ENCODE assay signal across 7 mouse cellular contexts in genomic region chr13:59674761-59675150, GRCm38 (mm10). TPM values are rescaled to one million over a fixed set of nuclear protein-coding genes. Genes with fewer than 3 reads are reported as not detected.
A peak's percentile ranks its signal among the peaks of the same experiment; 100 is the strongest.
DNase-seq lines count a peak whose midpoint lies in the region; ATAC-seq and TF ChIP-seq lines count a peak whose summit lies in the region.

No protein-coding gene starts in this region.

- no peak for TF ChIP-seq CTCF in C2C12 (IDR thresholded peaks at IDR 0.05; ENCODE audit: control insufficient read depth, insufficient read depth, insufficient read length)

- no peaks in the 10 kb centered on the region for H3K79me2 ChIP-seq in C2C12 (ENCODE audit: control insufficient read depth, insufficient read depth)

- H3K4me3 ChIP-seq in C2C12 (ENCODE audit: insufficient read depth, poor library complexity, severe bottlenecking) = peak overlapping the region; percentile 45
- H3K4me3 ChIP-seq in hindbrain, embryonic 12.5 days = peak overlapping the region; percentile 79
- peak overlapping the region; percentile 85 for H3K4me3 ChIP-seq in liver, embryonic 15.5 days (replicated peaks)
- H3K4me3 ChIP-seq in stomach, embryonic 15.5 days (replicated peaks) = peak overlapping the region; percentile 78

- H3K9me3 ChIP-seq in hindbrain, embryonic 12.5 days (replicated peaks) = no peaks in the 10 kb centered on the region
- no peaks in the 10 kb centered on the region for H3K9me3 ChIP-seq in liver, embryonic 15.5 days (replicated peaks)
- H3K9me3 ChIP-seq in stomach, embryonic 15.5 days = no peaks in the 10 kb centered on the region

- peak overlapping the region; percentile 90 for H3K27ac ChIP-seq in hindbrain, embryonic 12.5 days
- H3K27ac ChIP-seq in liver, embryonic 15.5 days (replicated peaks) = peak overlapping the region; percentile 90
- H3K27ac ChIP-seq in stomach, embryonic 15.5 days = peak overlapping the region; percentile 75; the same call in 1 of the 2 replicates

- H3K9ac ChIP-seq in hindbrain, embryonic 12.5 days = peak overlapping the region; percentile 90
- H3K9ac ChIP-seq in liver, embryonic 15.5 days = peak overlapping the region; percentile 84
- 0 out of 2 replicates have a peak overlapping the region, but pooled peaks have one; percentile 13 for H3K9ac ChIP-seq in stomach, embryonic 15.5 days

- H3K36me3 ChIP-seq in C2C12 (ENCODE audit: control insufficient read depth, insufficient read depth) = no peaks in the 10 kb centered on the region
- no peaks in the 10 kb centered on the region for H3K36me3 ChIP-seq in hindbrain, embryonic 12.5 days
- peaks cover 5% of the 10 kb centered on the region for H3K36me3 ChIP-seq in liver, embryonic 15.5 days (replicated peaks)
- H3K36me3 ChIP-seq in stomach, embryonic 15.5 days = no peaks in the 10 kb centered on the region

- H3K4me2 ChIP-seq in hindbrain, embryonic 12.5 days (replicated peaks) = peak overlapping the region; percentile 79
- H3K4me2 ChIP-seq in liver, embryonic 15.5 days = peak overlapping the region; percentile 87
- H3K4me2 ChIP-seq in stomach, embryonic 15.5 days = peak overlapping the region; percentile 79

- no peaks in the 10 kb centered on the region for H3K79me3 ChIP-seq in C2C12 (ENCODE audit: low read depth)

- WGBS in hindbrain, embryonic 12.5 days = under 1% methylated on average over 13 of the region's 13 CpGs
- WGBS in liver, embryonic 15.5 days (ENCODE audit: insufficient replicate concordance) = 1% methylated on average over 13 of the region's 13 CpGs
- WGBS in stomach, embryonic 15.5 days = 3% methylated on average over 13 of the region's 13 CpGs

- H3K27me3 ChIP-seq in C2C12 (ENCODE audit: control insufficient read depth, insufficient read depth, insufficient read length) = no peaks in the 10 kb centered on the region
- no peaks in the 10 kb centered on the region for H3K27me3 ChIP-seq in hindbrain, embryonic 12.5 days
- H3K27me3 ChIP-seq in liver, embryonic 15.5 days = no peaks in the 10 kb centered on the region
- H3K27me3 ChIP-seq in stomach, embryonic 15.5 days (replicated peaks) = no peaks in the 10 kb centered on the region

- 0 out of 2 replicates have a peak, but pooled peaks have one; percentile 30 for ATAC-seq in hindbrain, embryonic 12.5 days (ENCODE audit: low FRiP score)
- no peak for ATAC-seq in liver, embryonic 15.5 days (ENCODE audit: insufficient read depth)
- no peak for ATAC-seq in stomach, embryonic 15.5 days (ENCODE audit: insufficient read depth, low FRiP score, low read depth)

- peak overlapping the region; percentile 56 for H3ac ChIP-seq in C2C12 (ENCODE audit: control insufficient read depth, insufficient read length, low read depth)

- H3K4me1 ChIP-seq in hindbrain, embryonic 12.5 days = peaks cover 27% of the 10 kb centered on the region
- peaks cover 72% of the 10 kb centered on the region for H3K4me1 ChIP-seq in liver, embryonic 15.5 days (replicated peaks)
- H3K4me1 ChIP-seq in stomach, embryonic 15.5 days = peaks cover 4% of the 10 kb centered on the region; the same call in 1 of the 2 replicates

- peak; percentile 82 for DNase-seq in 416B (ENCODE audit: low read depth)
- peak; percentile 76 for DNase-seq in embryo, embryonic 10.5 days (ENCODE audit: low spot score)
- no peak for DNase-seq in spleen, postnatal 14 days (ENCODE audit: low spot score in 2 of 2)

TF ChIP-seq in C2C12, 6 proteins besides CTCF, POLR2A, EP300 and RAD21:
- no peak for TF ChIP-seq CEBPB (IDR thresholded peaks at IDR 0.05; ENCODE audit: low read depth)
- TF ChIP-seq MYOG (IDR thresholded peaks at IDR 0.05; ENCODE audit: control insufficient read depth, extremely low read depth, insufficient read length) = no peak
- no peak for TF ChIP-seq USF1 (IDR thresholded peaks at IDR 0.05; ENCODE audit: low read depth)
- TF ChIP-seq MYOD1 (IDR thresholded peaks at IDR 0.05; ENCODE audit: control insufficient read depth, insufficient read length, low read depth) = no peak

RNA-seq across cellular contexts. Expression of gene Golm1, which starts 0.9 kb away (rescaled TPM):
- 5.6 TPM for polyA plus RNA-seq in C2C12 (2012; fragmentation: generic; extraction: Trizol)
- 91.3 and 93.3 TPM in 2 replicates for polyA plus RNA-seq in hindbrain, embryonic 12.5 days (2016; fragmentation: Nextera tagmentation; extraction: Ambion mirVana)
- 39.8 and 41.9 TPM in 2 replicates for polyA plus RNA-seq in liver, embryonic 15.5 days (2015; fragmentation: Nextera tagmentation; extraction: Ambion mirVana)
- polyA plus RNA-seq in stomach, embryonic 15.5 days (2015; fragmentation: Nextera tagmentation; extraction: Ambion mirVana) = 77.2 and 80.9 TPM in 2 replicates

RNA-seq across cellular contexts. Expression of gene 4921517D22Rik, which starts 19.2 kb away (rescaled TPM):
- polyA plus RNA-seq in C2C12 (2012; fragmentation: generic; extraction: Trizol) = not detected
- polyA plus RNA-seq in hindbrain, embryonic 12.5 days (2016; fragmentation: Nextera tagmentation; extraction: Ambion mirVana) = not detected in 2 replicates
- not detected in 2 replicates for polyA plus RNA-seq in liver, embryonic 15.5 days (2015; fragmentation: Nextera tagmentation; extraction: Ambion mirVana)
- polyA plus RNA-seq in stomach, embryonic 15.5 days (2015; fragmentation: Nextera tagmentation; extraction: Ambion mirVana) = not detected in 2 replicates

RNA-seq across cellular contexts. Expression of gene Spata31d1a, which starts 35.4 kb away (rescaled TPM):
- not detected for polyA plus RNA-seq in C2C12 (2012; fragmentation: generic; extraction: Trizol)
- 0.04 TPM in 1 of 2 replicates, not detected in the other for polyA plus RNA-seq in hindbrain, embryonic 12.5 days (2016; fragmentation: Nextera tagmentation; extraction: Ambion mirVana)
- polyA plus RNA-seq in liver, embryonic 15.5 days (2015; fragmentation: Nextera tagmentation; extraction: Ambion mirVana) = not detected in 2 replicates
- not detected in 2 replicates for polyA plus RNA-seq in stomach, embryonic 15.5 days (2015; fragmentation: Nextera tagmentation; extraction: Ambion mirVana)

RNA-seq across cellular contexts. Expression of gene Spata31d1b, which starts 37.3 kb away (rescaled TPM):
- polyA plus RNA-seq in C2C12 (2012; fragmentation: generic; extraction: Trizol) = not detected
- not detected in 2 replicates for polyA plus RNA-seq in hindbrain, embryonic 12.5 days (2016; fragmentation: Nextera tagmentation; extraction: Ambion mirVana)
- 0.02 TPM in 1 of 2 replicates, not detected in the other for polyA plus RNA-seq in liver, embryonic 15.5 days (2015; fragmentation: Nextera tagmentation; extraction: Ambion mirVana)
- polyA plus RNA-seq in stomach, embryonic 15.5 days (2015; fragmentation: Nextera tagmentation; extraction: Ambion mirVana) = not detected in 2 replicates

RNA-seq across cellular contexts. Expression of gene Spata31d1d, which starts 56.8 kb away (rescaled TPM):
- not detected for polyA plus RNA-seq in C2C12 (2012; fragmentation: generic; extraction: Trizol)
- polyA plus RNA-seq in hindbrain, embryonic 12.5 days (2016; fragmentation: Nextera tagmentation; extraction: Ambion mirVana) = not detected in 2 replicates
- polyA plus RNA-seq in liver, embryonic 15.5 days (2015; fragmentation: Nextera tagmentation; extraction: Ambion mirVana) = not detected in 2 replicates
- polyA plus RNA-seq in stomach, embryonic 15.5 days (2015; fragmentation: Nextera tagmentation; extraction: Ambion mirVana) = not detected in 2 replicates

Comparison
In these comparisons a context has a peak if more than half of its experiments do, and no peak if none do; other contexts are left out.
1. DNase-seq: peak in 416B (single experiment) and embryo, embryonic 10.5 days (single experiment); none in spleen, postnatal 14 days (0 of 2).
2. H3K9ac ChIP-seq: peak in every context shown above with its lines; median percentile 90 in hindbrain, embryonic 12.5 days; 84 in liver, embryonic 15.5 days; 13 in stomach, embryonic 15.5 days.
3. Peak in every context shown above with its lines, with median percentiles within 50 percentile points of each other: H3K4me3 ChIP-seq, H3K27ac ChIP-seq and H3K4me2 ChIP-seq.